Mouse (Mus musculus) ovary, adult 18-20 months (tissue): ENCODE measurements at regions not wholly inside any gene's neighbourhood (a gene's known extent, or its start where the extent isn't known, plus 50 kb on each side); places are given as distances from the start of the nearest gene placed in this dataset.
"Not testable (repeated sequence)": the region's sequence is repeated elsewhere in the genome, so short reads cannot be mapped to it uniquely, and the experiment has no call there.

ENCODE experiments used
- DNase-seq: peaks from one replicate; pipeline ENCODE4 v3.0.0; 2022; ENCODE audit warnings: low spot score, mixed read lengths

DNA sequence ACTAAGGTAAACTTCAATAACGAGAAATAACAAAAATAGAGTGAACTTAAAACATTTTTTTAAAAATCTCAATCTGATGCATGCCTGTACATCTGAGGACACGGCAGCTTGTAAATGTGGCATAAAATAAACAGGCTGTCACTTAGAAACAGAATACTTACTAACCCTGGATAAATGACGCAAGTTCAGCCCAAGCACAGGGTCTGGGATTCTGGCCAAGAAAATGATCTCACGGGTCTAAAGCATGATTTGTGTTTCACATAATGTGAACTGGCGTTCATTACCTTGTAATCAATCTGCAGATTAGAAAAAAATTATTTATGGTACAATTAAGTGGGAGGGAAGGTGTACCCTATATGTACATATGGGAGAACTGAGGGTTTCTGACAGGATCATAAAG, 512.1 kb upstream of the Vrk2 start:
- DNase-seq = no peak

DNA sequence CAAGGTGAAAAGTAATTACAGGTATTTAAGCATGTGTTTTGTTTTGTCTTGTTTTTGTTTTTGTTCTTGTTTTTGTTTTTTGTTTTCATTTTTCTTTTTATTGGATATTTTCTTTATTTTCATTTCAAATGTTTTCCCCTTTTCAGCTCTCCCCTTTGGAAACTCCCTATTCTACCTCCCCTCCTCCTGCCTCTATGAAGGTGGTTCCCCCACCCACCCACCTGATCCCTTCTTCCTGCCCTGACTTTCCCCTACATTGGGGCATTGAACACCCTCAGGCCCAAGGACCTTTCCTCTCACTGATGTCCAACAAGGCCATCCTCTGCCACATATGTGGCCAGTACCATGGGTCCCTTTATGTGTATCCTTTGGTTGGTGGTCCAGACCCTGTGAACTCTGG, 509.1 kb upstream of the Vrk2 start:
- no peak for DNase-seq

DNA sequence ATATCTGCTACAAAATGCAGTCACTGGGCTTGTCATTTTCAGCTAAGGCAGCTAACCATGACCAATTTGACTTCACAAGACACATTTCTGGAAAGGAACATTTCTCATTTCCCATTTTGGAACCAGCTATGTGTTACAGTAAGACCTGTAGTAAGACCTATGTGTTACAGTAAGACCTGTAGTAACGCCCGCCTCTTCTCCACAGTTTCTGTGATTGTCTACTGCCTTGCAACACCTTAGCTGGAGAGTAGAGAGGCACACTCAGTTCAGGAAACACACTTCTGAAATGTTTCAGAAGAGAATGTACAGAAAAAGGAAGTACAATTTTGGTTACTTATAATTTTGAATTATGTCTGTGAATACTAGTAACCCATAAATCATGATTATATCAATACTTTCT, 508.2 kb upstream of the Vrk2 start:
- no peak for DNase-seq

DNA sequence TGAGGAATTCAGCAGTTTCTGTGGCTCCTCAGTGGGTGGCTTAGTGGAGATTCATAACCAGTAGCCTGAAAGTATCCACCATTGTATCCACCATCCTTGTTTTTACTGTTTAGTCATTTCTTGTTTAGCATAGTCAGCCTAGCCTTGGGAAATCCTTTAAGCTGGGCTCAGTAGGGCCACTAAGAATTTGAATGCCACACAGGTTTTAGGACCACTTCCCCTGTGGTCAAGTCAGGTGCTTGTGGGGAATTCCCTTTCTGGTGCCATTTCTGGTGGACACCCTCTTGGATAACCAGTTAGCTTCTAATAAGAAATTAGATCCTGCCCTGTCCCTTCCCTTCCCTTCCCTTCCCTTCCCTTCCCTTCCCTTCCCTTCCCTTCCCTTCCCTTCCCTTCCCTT, 502.8 kb upstream of the Vrk2 start:
- no peak for DNase-seq

DNA sequence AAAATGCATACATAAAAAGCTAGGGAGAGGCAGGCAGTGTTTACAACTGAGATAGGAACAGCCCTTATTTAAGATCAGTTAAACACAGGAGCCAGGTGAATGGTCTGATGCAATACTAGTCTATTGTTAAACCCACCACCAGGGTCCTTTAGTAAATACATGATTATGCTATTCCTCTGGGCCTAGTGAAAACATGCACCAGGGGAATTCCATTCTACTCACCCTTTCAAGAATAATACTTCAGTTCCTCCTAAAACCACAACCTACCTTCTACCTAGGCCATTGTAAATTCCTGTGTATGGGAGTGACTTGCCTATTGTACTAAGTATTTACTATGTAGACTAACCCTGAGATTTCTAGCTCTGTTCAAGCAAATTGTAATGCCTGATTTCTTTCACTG, 501.7 kb upstream of the Vrk2 start:
- DNase-seq = not testable (repeated sequence)

DNA sequence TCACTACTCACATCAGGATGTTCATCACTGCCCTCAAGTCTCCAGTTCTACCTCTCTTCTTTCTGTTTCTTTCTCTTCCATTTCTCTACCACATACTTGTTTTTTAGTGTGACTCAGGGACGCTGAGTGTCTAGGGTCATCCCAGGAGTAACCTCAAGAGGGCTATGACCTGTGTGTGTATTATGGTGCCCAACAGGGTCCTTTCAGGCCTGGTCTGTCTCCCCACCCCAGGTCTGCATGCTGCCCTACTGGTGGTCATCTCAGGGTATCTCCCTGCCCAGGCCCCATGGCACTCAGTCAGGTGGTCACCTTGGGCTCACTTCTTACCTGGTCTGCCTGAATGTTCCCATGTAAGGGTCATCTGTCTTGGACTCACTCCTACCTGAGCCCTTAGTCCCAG, 492.7 kb upstream of the Vrk2 start:
- DNase-seq = no peak

DNA sequence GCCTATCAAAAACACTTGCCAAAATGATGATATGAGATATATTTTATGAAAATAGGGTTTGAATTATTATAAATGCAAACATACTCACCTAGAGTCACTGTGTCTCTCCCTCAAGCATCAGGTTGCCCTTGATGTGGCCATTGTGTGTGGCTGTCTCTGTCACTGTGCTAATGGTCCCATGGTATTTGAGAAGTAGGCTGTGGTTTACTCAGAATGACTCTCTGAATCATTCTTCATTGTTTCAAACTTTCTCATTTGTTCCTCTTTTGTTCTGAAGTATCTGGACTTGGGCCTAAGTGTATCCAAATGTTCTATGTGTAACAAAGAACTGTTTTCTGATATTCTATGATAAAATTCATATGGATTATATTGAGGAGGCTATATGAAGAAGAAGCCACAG, 487.4 kb upstream of the Vrk2 start:
- DNase-seq = no peak

DNA sequence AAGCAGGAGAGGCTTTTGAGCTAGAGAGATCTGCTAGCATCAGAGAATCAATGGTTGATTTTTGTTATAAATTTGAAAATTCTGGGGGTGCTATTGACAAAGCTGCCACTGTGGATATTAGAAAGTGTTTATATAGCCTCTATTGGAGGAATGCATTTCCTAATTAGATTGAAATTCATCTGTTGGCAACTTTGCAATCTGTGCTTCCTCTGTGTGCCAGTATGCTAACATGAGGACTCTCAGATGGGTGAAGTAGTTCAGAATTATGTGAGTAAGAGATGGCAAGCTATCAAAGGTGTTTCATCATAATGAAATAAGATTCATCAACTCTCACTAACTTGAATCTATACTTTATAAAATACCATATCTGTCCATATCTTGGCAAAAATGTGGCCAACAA, 476.6 kb upstream of the Vrk2 start:
- no peak for DNase-seq

DNA sequence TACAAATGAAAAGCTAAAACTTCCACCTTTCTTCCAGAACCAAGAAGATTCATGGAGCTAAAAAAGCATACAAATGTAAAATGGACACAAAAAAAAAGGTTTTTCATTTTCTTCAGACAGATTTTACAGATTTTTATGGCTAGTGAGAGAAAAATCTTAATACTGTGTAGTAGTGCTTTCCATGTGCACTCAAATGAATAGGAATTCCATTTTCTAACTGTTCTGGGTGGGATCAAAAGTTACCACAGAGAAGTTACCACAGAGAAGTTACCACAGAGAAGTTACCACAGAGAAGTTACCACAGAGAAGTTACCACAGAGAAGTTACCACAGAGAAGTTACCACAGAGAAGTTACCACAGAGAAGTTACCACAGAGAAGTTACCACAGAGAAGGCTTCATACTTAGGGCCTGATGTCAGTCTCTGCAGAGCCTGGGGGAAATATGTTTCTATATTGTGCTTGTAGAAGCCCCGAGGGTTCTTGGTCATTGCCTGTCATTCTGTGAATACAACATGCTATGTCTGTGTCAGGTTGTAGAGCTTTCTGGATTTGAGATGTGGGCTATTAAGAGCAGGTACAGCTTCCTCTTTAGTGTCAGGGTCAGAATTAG, 433.5 kb upstream of the Vrk2 start:
- DNase-seq = no peak

DNA sequence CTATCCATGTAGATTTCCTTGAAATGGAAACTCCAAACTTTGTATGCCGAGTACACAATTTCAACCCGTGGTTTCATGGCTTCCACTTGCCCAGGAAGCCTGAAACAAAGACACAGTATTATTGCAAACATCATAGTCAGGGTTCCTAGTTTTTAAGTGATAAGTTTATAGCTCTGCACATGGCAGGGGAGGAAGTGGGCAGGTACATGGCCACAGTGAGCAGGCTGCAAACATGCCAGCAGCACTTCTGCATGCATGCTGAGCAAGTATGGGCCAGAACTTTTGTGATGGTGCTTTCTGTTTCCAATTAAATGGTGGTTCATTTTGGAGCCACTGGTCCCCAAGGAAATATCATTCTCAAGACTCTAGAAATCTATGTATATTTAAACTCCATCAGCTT, 431.7 kb upstream of the Vrk2 start:
- no peak for DNase-seq

DNA sequence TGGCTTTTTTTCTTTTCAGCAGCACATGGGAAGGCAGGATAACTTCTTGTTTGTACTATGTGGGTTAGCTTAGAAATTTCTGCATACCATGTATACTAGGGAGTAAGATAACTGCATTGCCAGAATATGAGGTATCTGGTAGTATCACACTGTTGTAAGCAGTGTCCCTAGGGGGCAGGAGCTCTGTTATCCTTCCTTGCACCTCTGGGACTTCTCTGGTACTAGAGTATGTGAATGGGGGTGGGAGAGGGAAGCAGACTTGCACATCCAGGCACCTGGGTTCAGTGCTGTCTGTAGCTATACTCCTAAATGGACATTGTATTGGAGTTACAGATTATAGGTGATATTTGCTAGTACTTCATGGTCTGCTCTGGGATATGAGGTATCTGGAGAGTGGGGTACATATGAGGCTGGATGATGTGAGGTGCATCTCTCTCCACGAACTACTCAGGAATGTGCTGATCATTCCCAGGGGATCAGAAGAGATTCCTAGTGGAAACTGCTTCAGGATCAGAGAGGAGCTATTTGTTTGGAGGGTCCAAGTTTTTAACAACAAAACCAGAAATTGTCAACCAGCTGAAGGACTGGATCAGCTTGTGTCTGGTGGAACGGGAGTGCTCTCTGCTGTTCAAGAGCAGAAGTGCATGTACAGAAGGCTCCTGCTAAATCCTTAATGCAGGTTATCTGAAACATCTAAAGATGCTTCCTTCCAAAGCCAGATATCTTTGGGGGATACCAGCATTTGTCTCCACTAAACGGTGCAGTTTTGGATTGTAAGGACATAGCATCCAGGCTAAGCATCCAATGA, 402.7 kb upstream of the Vrk2 start:
- DNase-seq = no peak

DNA sequence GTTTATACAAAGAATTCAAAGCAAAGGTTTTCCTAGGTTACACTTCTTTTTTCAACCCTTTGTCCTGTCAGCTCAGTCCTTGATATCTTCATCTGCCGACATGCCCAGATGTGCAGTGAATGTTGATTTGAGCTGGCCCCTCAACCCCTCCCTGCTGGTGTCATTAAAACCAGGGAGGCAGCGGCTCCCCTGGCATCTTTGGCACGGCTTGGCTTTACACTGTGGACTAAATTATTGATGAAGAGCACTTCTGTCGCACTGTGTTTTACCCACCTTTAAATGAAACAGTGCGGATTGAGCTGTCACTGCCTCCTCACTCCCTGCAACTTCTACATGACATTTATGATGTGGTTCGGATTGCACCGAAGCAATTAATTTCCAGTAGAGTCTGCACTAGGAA, 387.4 kb upstream of the Vrk2 start:
- no peak for DNase-seq

DNA sequence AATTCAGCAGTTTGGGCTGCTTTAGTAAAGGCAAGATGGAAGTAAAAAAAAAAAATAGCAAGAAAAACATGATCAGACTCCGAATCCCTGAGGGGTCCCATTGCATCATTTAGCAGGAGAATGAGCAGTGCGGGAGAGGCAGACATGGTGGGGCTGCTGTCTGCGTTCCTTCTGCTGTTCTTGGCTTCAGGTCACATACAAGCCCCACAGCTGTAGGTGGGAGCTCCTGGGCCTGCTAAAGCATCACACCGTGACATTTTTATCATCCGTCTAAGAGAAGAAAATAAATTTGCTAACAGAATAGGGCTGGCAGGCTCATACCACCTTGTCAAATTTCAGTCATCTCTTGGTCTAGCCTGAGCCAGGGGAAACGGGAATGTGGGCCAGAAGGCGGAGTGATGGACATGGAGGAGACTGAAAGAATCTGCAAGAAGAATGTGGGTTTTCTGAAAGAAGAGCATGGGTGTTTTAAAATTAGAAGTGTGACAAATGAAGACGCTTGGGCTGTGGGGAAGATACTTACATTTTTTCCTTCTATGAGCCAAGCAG, 378.8 kb upstream of the Vrk2 start:
- DNase-seq = no peak

DNA sequence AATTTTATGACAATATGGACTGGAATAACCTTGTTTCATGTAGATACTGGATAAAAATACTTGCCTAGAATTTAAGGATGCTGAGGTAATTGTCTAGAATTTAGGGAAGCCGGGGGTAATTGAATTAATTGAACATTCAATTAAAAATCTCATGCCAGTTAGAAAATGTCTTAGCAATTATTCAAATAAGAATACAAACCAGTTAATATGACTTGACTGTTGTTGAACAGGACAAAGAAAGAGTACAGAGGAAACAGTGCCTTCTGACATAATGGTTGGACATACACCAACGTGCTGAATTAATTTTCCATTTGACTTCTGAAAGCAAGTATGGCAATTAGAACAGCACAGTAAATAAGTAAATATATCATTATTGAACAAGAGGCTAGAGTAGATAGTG, 377.4 kb upstream of the Vrk2 start:
- no peak for DNase-seq

DNA sequence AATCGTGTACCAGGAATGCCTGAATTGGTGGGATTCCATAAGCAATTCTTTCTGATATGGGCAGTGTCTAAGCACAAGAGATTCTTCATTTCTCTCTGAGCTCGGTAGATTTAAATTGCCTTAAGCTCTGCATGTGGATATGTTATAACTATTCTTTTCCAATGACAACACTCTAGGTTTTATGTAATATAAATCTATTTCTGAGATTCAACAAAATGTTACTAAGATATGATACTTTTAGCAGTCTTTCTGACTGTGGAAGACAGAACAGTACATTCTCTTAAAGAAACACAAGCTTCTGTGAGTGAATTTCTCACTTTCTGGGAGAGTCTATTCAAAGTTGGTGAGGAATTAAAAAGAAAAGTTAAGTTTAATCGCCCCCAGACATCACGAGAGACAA, 373.6 kb upstream of the Vrk2 start:
- DNase-seq = no peak

DNA sequence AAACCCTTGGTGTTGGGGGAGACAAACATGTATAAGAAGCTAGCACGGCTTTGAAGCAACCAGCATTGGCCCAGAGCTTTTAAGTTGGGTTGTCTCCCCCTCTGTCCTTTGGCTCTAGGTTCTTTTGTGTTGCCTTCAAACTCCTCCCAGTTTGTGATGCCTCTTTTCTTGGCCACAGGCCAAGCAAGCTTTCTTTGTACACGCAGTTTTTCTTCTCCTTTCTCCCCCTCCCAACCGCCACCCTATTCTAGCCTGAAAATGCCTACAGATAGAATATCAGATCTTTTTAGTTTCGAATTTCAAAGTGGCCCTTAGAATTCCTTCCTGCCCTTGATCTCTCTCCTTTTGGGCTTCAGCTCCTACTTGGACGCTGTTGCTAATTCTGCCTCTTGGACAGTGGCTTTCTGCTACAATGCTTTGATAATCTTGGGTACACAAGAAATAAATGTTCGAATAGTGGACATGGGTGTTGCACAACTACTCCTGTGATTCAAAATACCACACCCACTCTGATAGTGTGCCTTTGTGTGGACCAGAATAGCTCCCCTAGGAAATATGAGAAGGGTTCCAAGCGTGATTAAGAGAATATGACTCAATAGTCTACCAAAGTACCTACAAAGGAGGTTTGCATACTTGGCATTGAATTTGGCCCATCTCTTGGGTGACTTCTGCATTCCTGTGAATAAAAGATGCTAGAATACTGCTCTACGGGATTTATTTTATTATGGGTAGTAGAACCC, 369.3 kb upstream of the Vrk2 start:
- DNase-seq = no peak

DNA sequence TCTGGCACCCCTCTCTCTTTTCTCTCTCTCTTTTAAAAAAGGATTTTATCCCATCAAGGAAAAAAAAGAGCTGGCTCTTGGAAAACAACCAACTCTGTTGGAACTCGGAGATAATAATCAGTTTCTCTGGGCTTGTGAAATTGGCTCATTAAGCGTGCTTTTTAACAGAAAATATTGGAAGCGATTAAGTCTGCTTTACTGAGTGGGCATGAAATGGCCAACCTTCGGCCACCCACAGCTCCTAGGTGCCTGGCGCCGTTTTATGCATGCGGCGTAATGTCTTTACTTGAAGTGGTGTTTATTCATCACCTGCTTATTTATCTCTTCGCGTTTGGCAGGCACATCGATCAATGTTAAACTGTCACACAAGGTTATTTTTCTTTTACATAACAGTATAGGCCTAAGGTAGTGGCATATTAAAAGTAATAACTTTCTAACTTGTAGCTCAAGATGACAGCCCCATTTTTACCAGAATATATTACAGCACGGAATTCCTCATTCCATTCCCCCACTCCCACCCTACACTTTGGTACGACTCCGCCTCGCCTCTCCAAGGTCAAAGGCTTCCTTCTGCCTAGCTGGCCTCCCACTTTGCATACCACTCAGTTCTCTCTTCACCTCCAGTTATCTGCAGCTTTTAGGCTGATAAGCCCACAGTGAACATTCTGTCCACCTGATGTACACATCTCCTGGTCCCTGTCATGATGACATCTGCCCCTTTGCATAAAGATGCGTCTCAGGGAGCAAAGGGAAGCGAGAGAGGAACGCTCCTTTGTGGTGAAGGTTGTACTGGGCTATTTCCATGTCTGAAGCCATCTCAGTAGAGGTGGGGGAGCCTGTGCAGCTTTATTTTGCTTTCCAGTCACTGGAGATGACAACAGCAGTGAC, 368.5 kb upstream of the Vrk2 start:
- DNase-seq = no peak

DNA sequence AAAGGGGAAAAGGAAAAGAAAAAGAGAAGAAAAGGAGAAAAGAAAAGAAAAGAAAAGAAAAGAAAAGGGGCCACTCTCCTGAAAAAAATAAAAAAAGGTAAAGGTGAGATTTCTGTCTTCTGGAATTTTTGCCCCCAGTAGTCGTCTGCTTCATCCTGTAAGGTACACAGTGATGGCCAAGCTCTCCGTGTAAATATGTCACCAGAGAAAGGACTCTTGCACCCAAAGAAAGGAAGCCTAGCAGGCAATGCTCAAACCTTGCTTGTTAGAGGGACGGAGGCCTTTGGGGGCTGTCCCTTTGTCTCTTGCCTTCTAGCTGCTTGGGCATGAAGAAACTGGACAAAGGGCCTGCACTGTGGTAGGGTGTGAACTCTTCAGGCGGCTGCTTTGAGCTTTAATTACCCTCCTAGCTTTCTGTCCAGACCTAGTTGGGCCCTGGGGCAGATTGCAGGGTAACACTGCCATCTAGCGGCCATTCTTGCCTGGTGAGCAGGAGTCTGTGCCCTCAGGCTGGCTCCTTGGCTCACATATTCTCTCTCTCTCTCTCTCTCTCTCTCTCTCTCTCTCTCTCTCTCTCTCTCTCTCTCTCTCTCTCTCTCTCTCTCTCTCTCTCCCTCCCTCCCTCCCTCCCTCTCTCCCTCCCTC, 367.7 kb upstream of the Vrk2 start:
- peak; percentile 59 for DNase-seq

DNA sequence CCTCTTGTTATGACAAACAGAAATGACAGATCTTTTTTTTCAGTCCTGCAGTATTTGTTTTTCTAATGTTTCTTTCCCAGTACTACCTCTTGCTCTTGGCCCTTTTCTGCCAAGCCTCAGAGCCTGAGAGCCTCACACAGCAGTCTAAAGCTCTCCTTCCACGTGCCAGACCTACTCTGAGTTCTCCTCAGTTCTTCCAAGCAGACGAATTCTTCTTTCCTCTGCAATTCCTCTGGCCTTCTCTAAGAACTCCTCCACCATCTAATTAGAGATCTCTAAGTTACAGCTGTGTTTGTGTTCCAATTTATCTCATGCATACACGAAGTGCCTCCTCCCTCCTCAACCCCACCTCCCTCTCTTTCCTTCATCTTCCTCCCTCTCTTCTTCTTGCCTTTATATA, 362.4 kb upstream of the Vrk2 start:
- no peak for DNase-seq

DNA sequence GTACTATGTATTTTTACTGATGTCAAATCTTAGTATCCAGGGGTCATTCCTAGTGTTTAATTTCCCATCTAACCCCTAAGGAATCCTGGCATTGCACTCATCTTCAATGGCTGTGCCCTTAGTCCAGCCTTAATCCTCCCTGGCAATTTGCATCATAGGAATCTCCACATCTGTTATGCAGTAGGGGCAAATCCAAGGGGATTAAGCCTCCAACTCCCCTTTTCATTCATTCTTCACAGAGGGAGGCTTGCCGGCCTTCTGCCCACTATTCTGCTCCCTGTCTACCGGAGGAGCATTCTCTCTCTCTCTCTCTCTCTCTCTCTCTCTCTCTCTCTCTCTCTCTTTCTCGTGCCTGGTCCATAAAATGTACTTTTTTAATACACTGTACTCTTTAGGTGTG, 338.0 kb upstream of the Vrk2 start:
- DNase-seq = no peak

DNA sequence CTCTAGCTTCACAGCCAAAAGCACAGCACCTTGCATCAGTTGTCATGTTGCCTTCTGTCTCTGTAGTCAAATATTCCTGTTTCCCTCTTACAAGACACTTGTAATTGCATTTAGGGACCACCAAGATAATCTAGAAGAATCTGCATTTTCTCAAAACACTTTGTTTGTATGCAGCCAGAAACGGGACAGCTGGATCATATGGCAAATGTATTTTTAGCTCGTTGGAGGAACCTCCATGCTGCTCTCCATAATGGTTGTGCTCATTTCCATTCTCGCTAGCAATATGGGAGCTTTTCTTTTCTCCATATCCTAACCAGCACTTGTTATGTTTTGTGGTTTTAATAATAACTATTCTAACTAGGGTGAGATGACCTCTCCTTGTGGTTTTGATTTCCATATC, 313.3 kb upstream of the Vrk2 start:
- DNase-seq = no peak

DNA sequence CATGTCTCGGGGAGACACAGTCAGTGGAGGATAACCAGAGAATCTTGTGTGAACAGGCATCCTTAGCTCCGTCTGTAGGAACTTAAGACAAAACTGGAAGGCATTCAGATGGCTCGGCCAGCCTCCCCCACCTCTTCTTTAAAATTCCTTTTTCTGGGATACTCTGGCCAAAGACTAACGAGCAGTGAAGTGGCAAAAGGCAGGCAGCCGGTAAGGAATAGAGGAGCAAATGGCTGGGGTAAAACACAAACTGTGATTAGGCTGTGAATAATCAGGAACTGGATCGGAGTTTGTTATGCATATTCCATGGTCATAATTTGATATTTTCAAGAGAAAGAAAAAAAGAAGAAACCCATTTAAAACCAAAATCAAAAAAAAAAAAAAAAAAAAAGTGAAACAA, 287.8 kb upstream of the Vrk2 start:
- DNase-seq = no peak
